Mouse (Mus musculus) kidney, embryonic 15.5 days (tissue): ENCODE data around the gene Slain2. TPM values are rescaled to one million over a fixed set of nuclear protein-coding genes. Genes with fewer than 3 reads are reported as not detected.
"Not testable (repeated sequence)": the region's sequence is repeated elsewhere in the genome, so short reads cannot be mapped to it uniquely, and the experiment has no call there.

Experiments used
- ATAC-seq: fragments of 200-750 bp; cut with Nextera tagmentation; replicated peaks from 2 replicates; pipeline ENCODE4 v1.8.0; 2017; ENCODE audit warnings: moderate TSS enrichment; ENCODE audit not compliant: low FRiP score
- H3K27ac ChIP-seq: fragments of 300-500 bp; sonication (generic); 2 replicates; pipeline ENCODE4 v1.5.1; 2015; ENCODE audit warnings: mild to moderate bottlenecking, inconsistent platforms
- H3K27me3 ChIP-seq: fragments of 300-500 bp; sonication (generic); 2 replicates; pipeline ENCODE4 v1.6.1; 2015; ENCODE audit warnings: inconsistent platforms
- H3K36me3 ChIP-seq: fragments of 300-500 bp; sonication (generic); 2 replicates; pipeline ENCODE4 v1.6.1; 2015; ENCODE audit warnings: inconsistent platforms
- H3K4me1 ChIP-seq: fragments of 300-500 bp; sonication (generic); 2 replicates; pipeline ENCODE4 v1.6.1; 2015; ENCODE audit warnings: inconsistent platforms
- H3K4me2 ChIP-seq: fragments of 300-500 bp; sonication (generic); 2 replicates; pipeline ENCODE4 v1.6.1; 2015; ENCODE audit warnings: moderate library complexity, mild to moderate bottlenecking, inconsistent platforms
- H3K4me3 ChIP-seq: fragments of 300-500 bp; sonication (generic); replicated peaks from 2 replicates; pipeline ENCODE4 v1.5.1; 2015; ENCODE audit warnings: mild to moderate bottlenecking, inconsistent platforms
- H3K9ac ChIP-seq: fragments of 300-500 bp; sonication (generic); 2 replicates; pipeline ENCODE4 v1.6.1; 2015; ENCODE audit warnings: mild to moderate bottlenecking, inconsistent platforms
- H3K9me3 ChIP-seq: fragments of 300-500 bp; sonication (generic); replicated peaks from 2 replicates; pipeline ENCODE4 v1.6.1; 2016; ENCODE audit warnings: inconsistent platforms
- WGBS: fragments of 180-500 bp; shearing (Covaris S2); methylation state at CpG from one replicate; pipeline ENCODE4 v1.1.7; 2015; ENCODE audit warnings: mixed read lengths; 5-methylcytosine and 5-hydroxymethylcytosine counted together
- polyA plus RNA-seq: library from polyadenylated mRNA; unstranded; fragments of >200 nt; fragmentation: Nextera tagmentation; extraction: Ambion mirVana; gene quantifications from 2 replicates; pipeline ENCODE4 v1.2.1, GENCODE M21; 2015

Slain2 gene
- polyA plus RNA-seq, 1 experiment from 2014 or later = 14.1 TPM

DNA sequence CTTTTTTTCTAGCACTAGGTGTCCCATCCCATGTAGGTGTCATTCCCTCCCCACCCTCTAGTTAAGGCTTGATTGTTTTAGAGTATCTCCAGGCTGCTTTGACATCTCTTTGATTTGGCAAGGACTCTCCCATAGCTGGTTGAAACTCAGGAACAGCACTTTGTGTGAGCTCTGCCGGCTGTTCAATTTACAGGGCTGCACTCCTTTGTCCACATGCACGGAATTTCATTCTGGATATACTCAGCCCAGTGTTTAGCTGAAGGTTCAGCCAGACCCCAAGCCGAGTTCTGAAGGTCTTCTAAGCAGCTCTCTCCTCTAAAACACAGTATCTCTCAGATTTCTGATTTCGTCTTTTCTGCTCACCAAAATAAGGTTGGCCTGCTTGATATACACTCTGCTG is 58.3 kb downstream of the Slain2 start:
- no peaks in the 10 kb centered on the region for H3K9me3 ChIP-seq
- H3K27ac ChIP-seq = no peak overlapping the region
- no peak for ATAC-seq
- WGBS = 49% methylated on average over 4 of the region's 4 CpGs
- no peaks in the 10 kb centered on the region for H3K4me1 ChIP-seq
- H3K27me3 ChIP-seq = no peaks in the 10 kb centered on the region
- no peak overlapping the region for H3K9ac ChIP-seq
- no peak overlapping the region for H3K4me2 ChIP-seq
- peaks cover 77% of the 10 kb centered on the region for H3K36me3 ChIP-seq
- H3K4me3 ChIP-seq = no peak overlapping the region

DNA sequence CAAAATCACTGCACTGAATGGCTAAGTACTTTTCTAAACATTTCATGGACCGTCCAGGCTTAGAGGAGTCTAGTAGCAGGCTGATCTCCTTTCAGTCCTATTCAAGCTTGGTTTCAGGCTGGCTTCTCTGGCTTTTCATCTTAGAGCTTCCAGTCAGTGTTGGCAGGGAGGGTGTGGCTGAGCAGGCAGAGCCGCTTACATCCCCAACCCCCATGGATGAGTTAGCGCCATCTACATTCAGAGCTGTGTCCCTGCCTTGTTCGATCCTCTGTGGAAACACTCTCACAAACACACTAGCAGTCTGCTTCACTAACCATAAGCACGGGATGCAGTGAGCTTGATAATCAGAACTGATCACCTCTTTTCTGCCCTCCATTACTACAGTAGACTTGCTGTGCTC is 58.8 kb downstream of the Slain2 start:
- ATAC-seq = no peak
- Histone ChIP-seq H3K9me3 (no peaks in the 10 kb centered on the region), H3K4me3 (no peak overlapping the region), H3K27me3 (no peaks in the 10 kb centered on the region), H3K4me2 (no peak overlapping the region), H3K4me1 (no peaks in the 10 kb centered on the region), H3K36me3 (peaks cover 77% of the 10 kb centered on the region), H3K9ac (no peak overlapping the region), H3K27ac (no peak overlapping the region)
- 63% methylated on average over 5 of the region's 5 CpGs for WGBS

DNA sequence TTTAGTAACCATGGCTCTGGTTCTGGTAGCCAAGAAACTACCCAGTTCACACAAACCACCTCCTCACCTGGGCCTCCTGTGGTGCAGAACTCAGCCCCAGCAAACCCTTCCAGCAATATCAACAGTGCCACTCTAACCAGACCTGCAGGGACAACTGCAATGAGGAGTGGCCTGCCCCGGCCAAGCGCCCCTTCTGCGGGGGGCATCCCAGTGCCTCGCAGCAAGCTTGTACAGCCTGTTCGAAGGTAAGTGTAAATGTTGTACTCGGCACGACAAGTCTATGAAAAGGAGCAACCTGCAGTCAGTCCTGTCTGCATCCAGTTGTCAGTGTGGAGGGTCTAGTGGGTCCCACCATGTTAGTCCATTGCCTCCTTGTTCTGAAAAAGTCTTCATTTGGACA is 60.5 kb downstream of the Slain2 start, which contains the start of gene Gm10135:
Gene Gm10135, minus strand, starts transcription at position 101 of the 400 bp plus-strand sequence.
- H3K4me1 ChIP-seq = no peaks in the 10 kb centered on the region
- H3K27ac ChIP-seq = no peak within 1 kb of the TSS
- H3K36me3 ChIP-seq = peaks cover 66% of the 10 kb centered on the region
- no peaks in the 10 kb centered on the region for H3K9me3 ChIP-seq
- no peaks in the 10 kb centered on the region for H3K27me3 ChIP-seq
- no peak within 1 kb of the TSS for H3K4me3 ChIP-seq
- no peak within 1 kb of the TSS for H3K4me2 ChIP-seq
- H3K9ac ChIP-seq = no peak within 1 kb of the TSS
- 94% methylated on average over 7 of the region's 7 CpGs for WGBS
- no peak for ATAC-seq

DNA sequence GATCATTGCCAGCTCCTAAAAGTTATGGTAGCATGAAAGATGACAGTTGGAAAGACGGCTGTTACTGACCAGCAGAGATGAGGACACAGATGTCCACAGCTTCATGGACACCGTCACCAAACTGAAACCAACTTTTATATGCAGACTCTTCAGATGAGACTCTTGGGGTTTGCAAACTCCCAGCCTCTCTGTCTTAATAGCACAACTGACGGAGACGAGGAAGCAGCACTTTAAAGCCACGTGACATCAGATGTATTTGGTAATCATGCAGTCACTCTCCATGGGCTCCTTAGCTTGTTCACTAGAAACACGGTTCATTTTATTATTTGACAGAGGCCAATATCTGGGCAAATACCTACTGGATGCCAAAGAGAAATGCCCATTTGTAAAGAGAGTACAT is 61.9 kb downstream of the Slain2 start:
- Histone ChIP-seq H3K4me2 (no peak overlapping the region), H3K4me3 (no peak overlapping the region), H3K27me3 (no peaks in the 10 kb centered on the region), H3K27ac (no peak overlapping the region), H3K36me3 (peaks cover 74% of the 10 kb centered on the region), H3K9ac (no peak overlapping the region), H3K4me1 (no peaks in the 10 kb centered on the region), H3K9me3 (no peaks in the 10 kb centered on the region)
- WGBS = 94% methylated on average over 6 of the region's 6 CpGs
- ATAC-seq = no peak

DNA sequence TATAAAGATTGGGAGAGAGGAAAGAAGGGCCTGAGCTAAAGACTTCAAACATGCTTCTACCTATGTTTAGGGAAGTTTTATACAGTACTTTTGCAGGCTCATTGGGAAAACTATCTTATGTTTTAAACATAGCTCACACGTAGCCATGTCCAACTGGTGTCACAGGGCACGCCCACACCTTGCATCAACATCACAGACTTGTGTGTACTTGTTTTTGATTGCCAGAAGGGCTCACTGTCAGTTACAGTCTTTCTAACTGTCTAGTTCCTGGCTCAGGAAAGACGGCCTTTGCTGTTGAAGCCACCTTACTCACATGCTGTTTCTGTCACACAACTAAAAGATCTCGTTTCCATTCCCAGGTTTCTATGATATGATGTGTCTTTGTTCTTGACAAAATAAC is 62.4 kb downstream of the Slain2 start:
- Histone ChIP-seq H3K4me1 (no peaks in the 10 kb centered on the region), H3K9ac (no peak overlapping the region), H3K9me3 (no peaks in the 10 kb centered on the region), H3K27me3 (no peaks in the 10 kb centered on the region), H3K36me3 (peaks cover 76% of the 10 kb centered on the region), H3K4me2 (no peak overlapping the region), H3K27ac (no peak overlapping the region), H3K4me3 (no peak overlapping the region)
- ATAC-seq = no peak
- 79% methylated on average over 4 of the region's 4 CpGs for WGBS

DNA sequence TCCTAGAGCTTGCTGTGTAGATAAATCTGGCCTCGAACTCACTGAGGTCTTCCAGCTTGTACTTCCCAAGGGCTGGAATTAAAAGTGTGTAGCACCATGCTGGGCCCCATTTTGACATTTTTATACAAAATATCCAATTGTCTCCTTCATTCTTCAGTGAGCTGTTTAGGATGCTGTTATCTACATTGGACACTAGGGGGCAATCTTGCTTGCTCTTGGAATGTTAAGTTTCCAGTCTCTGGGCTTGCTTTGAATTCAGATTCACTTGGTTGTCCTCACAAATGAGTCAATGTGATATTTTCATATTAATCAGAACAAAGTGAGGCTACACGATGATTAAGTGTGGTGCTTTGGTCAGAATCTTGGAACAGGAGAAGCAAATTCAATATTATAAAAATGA is 70.0 kb downstream of the Slain2 start:
- Histone ChIP-seq H3K9me3 (no peaks in the 10 kb centered on the region), H3K4me2 (no peak overlapping the region), H3K27ac (no peak overlapping the region), H3K27me3 (no peaks in the 10 kb centered on the region), H3K36me3 (peaks cover 21% of the 10 kb centered on the region), H3K4me3 (no peak overlapping the region), H3K4me1 (no peaks in the 10 kb centered on the region), H3K9ac (no peak overlapping the region)
- WGBS = 4% methylated on average over 2 of the region's 2 CpGs
- no peak for ATAC-seq

DNA sequence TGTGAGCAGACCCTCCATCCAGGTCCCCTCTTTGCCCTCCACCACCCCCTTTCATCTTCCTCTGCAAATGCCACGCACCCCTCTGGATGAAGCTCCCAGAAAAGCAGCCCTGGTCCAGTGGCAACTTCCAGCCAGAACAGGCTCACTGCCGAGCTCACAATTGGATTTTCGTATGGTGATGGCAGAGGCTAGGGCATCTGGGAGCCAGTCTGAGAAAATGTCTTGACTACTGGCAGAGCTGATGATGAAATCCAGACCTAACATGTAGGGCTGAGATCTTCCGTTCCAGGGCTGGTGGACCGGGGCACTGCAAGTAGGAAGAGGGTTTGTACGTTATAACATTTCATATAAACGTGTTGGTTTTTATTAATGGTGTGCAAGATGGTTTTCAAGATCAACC is 73.7 kb downstream of the Slain2 start:
- WGBS = 88% methylated on average over 7 of the region's 7 CpGs
- H3K9ac ChIP-seq = no peak overlapping the region
- ATAC-seq = no peak
- H3K4me2 ChIP-seq = no peak overlapping the region
- no peaks in the 10 kb centered on the region for H3K4me1 ChIP-seq
- H3K9me3 ChIP-seq = no peaks in the 10 kb centered on the region
- H3K27ac ChIP-seq = no peak overlapping the region
- no peaks in the 10 kb centered on the region for H3K27me3 ChIP-seq
- H3K4me3 ChIP-seq = no peak overlapping the region
- no peaks in the 10 kb centered on the region for H3K36me3 ChIP-seq

DNA sequence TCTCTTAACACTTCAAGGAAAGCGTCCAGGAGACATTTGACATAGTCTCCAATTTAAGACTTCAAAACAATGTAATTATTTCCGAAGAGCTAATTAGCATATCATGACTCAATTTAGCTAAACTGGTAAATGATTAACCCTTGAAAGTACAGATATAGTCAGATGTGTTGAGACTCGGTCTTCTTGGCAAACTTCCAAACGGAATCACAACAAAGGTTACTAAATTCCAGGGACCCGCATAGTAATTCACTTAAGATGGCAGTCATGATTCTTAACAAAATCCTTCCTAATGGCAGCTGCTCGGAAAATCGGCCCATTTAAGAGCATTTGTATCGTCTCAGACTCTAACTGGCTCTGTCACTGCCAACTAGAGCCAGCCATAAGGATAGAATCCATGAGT is 75.7 kb downstream of the Slain2 start:
- no peak for ATAC-seq
- Histone ChIP-seq H3K4me2 (no peak overlapping the region), H3K27ac (no peak overlapping the region), H3K36me3 (no peaks in the 10 kb centered on the region), H3K4me1 (peaks cover 6% of the 10 kb centered on the region), H3K9ac (no peak overlapping the region), H3K9me3 (no peaks in the 10 kb centered on the region), H3K27me3 (no peaks in the 10 kb centered on the region), H3K4me3 (no peak overlapping the region)
- 66% methylated on average over 8 of the region's 8 CpGs for WGBS

DNA sequence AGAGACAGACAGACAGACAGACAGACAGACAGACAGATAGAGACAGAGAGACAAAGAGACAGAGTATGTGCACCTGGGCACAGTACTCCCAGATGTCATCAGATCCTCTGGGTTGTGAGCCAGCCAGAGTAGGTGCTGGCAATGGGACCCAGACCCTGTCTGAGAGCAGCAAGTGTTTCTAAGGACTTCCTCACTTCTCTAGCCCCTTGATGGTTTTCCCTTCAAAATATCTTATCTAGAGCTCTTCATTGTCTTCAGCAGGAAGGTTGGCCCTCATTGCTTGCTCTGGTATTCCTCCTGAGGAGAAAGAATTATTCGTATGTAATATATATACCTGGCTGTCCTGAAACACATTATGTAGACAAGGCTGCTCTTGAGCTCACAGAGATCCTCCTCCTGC is 78.4 kb downstream of the Slain2 start:
- Histone ChIP-seq H3K4me1 (peaks cover 11% of the 10 kb centered on the region), H3K27me3 (no peaks in the 10 kb centered on the region), H3K4me3 (no peak overlapping the region), H3K9ac (no peak overlapping the region), H3K36me3 (no peaks in the 10 kb centered on the region), H3K27ac (no peak overlapping the region), H3K4me2 (no peak overlapping the region), H3K9me3 (no peaks in the 10 kb centered on the region)
- no peak for ATAC-seq
- 88% methylated on average over 1 of the region's 1 CpGs for WGBS

DNA sequence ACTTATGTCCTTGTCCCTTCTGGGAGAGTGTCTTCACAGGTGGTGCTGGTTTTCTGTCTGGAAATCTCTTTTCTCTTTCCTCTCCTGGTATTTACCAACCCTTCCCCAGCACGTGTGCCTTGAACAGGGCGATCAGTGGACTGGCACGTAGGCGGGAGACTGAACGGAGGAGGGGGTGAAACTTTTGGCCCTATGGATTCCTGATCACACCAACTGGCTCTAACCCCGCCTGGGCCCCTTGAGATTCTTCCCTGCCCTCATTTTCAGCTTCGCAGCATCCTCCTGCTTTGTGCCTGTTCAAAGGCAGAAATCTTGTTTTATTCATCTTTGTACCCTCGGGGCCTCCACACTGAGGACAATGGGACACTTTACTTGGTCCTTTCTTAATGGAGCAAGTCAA is 80.3 kb downstream of the Slain2 start:
- 38% methylated on average over 8 of the region's 8 CpGs for WGBS
- ATAC-seq = no peak
- Histone ChIP-seq H3K4me3 (no peak overlapping the region), H3K27me3 (no peaks in the 10 kb centered on the region), H3K9me3 (no peaks in the 10 kb centered on the region), H3K9ac (no peak overlapping the region), H3K36me3 (no peaks in the 10 kb centered on the region), H3K27ac (no peak overlapping the region), H3K4me2 (no peak overlapping the region), H3K4me1 (peaks cover 11% of the 10 kb centered on the region)

DNA sequence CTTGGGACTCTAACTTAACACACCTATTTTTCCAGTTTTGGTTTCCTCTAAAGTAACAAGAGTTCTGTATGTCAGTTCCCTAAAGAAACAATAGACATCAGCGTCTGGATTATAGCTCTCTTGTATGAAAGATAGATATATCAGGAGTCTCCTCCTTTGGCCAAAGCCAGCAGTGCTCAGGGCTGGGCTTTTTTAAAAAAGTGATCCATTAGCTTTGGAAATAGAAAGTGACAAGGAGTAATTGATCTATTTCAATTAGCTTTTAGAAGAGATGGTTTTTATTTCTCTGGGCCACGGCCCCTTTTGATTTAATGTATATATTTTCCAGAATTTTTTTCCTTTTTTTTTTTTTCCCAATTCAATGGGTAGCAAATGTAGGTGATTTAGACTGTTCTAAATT is 80.8 kb downstream of the Slain2 start:
- no peaks in the 10 kb centered on the region for H3K27me3 ChIP-seq
- ATAC-seq = no peak
- H3K4me1 ChIP-seq = peaks cover 11% of the 10 kb centered on the region
- no peak overlapping the region for H3K4me3 ChIP-seq
- no peaks in the 10 kb centered on the region for H3K9me3 ChIP-seq
- 62% methylated on average over 2 of the region's 2 CpGs for WGBS
- H3K27ac ChIP-seq = no peak overlapping the region
- no peaks in the 10 kb centered on the region for H3K36me3 ChIP-seq
- H3K4me2 ChIP-seq = no peak overlapping the region
- no peak overlapping the region for H3K9ac ChIP-seq

DNA sequence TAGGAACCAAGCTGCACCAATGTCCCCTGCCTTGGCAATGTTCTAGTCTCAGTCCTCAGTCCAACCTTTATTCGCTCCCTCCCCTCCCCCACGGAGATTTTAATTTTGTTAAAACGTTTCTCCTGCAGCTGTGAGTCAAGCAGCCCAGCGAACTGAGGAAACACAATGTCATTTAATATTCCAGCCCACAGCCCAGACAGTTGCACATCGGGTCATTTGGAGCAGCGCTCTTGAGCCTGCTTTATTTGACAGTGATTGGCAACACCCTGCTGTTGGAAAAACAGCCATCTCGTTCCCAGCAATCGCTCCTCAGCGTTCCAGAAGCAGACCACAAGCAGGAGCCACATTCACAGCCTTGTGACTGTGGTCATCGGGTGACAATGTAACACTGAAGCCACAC is 81.3 kb downstream of the Slain2 start:
- H3K4me2 ChIP-seq = 0 out of 2 replicates have a peak overlapping the region, but pooled peaks have one; percentile 7
- no peaks in the 10 kb centered on the region for H3K27me3 ChIP-seq
- no peaks in the 10 kb centered on the region for H3K36me3 ChIP-seq
- ATAC-seq = peak; percentile 52
- WGBS = 13% methylated on average over 10 of the region's 10 CpGs
- no peak overlapping the region for H3K27ac ChIP-seq
- H3K4me1 ChIP-seq = peaks cover 11% of the 10 kb centered on the region
- no peak overlapping the region for H3K9ac ChIP-seq
- no peak overlapping the region for H3K4me3 ChIP-seq
- no peaks in the 10 kb centered on the region for H3K9me3 ChIP-seq

DNA sequence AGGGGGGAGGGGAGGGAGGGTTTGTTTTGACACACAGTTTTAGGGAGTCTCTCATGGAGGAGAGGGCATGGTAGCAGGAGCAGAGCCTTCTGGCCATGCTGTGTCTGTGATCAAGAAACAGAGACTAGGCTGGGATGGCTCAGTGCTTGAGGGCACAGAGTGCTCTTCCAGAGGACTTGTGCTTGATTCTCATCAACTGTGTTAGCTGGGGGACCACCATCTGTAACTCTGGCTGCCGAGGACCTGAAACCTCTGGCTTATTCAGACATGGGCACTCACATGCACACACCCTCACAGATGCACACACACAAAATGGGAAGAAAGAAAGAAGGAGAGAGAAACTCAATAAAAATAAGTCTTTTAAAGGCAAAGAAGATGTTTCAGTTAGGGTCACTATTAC is 84.4 kb downstream of the Slain2 start:
- not testable (repeated sequence) for H3K9ac ChIP-seq, H3K4me3 ChIP-seq, H3K27ac ChIP-seq, H3K27me3 ChIP-seq, ATAC-seq, H3K4me2 ChIP-seq, H3K36me3 ChIP-seq, H3K9me3 ChIP-seq
- 63% methylated on average over 1 of the region's 1 CpGs for WGBS
- H3K4me1 ChIP-seq = peaks cover 11% of the 10 kb centered on the region
